Mouse (Mus musculus): ENCODE results near the gene Smarcc1.
"Not testable (repeated sequence)": the region's sequence is repeated elsewhere in the genome, so short reads cannot be mapped to it uniquely, and the experiment has no call there.

Smarcc1 gene

DNA sequence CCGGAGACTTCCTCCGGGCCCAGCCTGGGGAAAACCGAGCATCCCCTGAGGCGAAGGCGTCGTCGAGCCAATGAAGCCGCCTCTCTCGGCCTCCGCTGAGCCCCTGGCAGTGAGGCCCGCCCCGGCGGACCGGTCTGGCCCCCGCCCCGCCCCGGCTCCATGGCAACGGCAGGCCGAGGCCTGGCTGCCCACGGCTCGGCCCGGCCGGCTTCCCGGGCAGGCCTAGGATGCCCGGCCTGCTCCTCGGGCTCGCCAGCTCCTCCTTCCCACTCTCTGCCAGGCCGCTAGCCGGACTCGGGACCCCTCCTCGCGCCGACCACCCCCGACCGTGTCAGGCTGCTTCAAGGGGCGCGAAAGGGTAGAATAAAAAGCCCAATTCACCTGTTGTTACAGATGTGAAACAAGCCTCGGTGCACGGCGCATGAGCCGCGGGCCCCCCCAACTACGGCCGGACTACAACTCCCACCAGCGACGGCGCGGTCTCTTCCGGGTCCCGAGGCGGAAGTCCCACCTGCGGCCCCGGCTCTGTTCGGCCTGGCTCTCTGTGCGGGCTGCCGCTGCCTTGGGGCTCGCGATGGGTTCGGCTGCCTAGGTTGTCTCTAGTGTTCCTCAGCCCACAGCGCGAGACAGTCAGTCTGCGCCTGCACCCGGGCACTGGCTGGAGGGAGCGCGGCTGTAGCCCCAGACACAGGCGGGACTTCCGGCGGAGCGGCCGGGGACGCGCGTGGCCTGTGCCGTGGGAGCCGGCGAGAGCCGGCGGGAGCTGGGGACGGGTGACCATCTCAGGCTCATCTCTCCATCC lies at the start of gene Smarcc1:
Gene Smarcc1 (plus strand): TSS at position 732 of the 802 bp plus-strand sequence.
- peak; percentile 81 to 92 for DNase-seq (ENCODE audit: low spot score in 2 of 2)

DNA sequence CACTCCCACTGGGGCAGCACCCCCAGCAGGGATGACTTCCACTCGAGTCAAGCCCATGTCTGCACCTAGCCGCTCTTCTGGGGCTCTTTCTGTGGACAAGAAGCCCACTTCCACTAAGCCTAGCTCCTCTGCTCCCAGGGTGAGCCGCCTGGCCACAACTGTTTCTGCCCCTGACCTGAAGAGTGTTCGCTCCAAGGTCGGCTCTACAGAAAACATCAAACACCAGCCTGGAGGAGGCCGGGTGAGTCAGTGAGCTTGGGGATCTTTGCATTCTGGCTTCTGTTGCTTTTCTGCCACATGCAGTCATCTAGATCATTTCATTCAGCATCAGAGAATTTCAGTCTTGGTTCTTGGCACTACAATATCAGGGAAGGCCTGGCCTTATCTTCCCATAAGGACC lies 48.8 kb upstream of the Smarcc1 start:
- no peak for DNase-seq (ENCODE audit: low spot score in 2 of 2)

DNA sequence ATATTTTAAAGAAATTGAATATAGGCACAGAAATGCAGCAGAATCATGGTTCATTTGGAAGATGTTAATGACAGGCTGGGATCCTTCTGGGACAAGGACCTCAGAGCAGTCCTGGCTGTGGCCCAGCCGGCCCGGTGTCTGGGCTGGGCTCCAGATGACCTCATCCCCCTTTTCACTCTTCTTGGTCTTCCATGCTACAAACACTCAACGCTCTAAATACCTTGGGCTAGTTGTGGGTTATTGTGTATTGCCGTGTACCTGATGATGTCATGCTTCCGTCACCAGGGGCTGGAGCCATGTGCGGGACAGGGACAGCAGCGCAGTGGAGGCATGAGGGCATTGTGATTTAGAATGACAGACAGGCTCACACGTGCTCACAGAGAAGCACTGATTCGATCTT lies 47.1 kb upstream of the Smarcc1 start:
- DNase-seq (ENCODE audit: low spot score in 2 of 2): no peak

DNA sequence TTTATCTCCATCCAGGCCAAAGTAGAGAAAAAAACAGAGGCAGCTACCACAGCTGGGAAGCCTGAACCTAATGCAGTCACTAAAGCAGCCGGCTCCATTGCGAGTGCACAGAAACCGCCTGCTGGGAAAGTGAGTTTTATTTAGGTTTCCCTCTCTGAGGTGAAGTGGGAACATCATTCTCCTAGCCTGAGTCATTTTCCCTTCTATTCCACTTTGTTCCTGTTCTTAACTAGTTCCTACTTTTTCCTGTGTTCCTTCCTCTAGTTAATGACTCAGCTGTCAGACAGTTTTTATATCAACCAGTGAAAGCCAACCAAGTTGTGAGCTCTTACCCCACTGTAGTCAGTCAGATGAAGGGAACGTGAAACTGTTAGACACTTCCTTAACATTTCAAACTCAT lies 46.5 kb upstream of the Smarcc1 start:
- DNase-seq (ENCODE audit: low spot score in 2 of 2): no peak

DNA sequence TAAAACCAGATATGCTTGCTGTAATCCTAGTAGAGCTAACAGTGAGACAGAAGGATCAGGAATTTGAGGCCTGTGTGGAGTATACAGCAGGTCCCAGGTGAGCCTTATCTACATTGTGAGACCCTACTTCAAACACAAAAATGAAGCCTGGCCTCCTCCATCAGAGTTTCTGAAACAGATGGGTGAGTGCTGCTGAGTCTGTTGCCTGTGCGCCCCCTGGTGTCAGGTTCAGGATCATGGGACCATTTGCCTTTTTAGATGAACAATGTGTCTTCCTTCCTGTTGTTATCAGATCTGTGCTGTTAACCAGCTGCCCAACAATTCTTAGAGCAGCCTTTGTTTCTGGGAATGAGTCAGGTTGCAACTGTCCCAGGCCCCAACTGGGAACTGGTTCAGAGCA lies 45.7 kb upstream of the Smarcc1 start:
- DNase-seq (ENCODE audit: low spot score in 2 of 2): peak; percentile 63 to 84

DNA sequence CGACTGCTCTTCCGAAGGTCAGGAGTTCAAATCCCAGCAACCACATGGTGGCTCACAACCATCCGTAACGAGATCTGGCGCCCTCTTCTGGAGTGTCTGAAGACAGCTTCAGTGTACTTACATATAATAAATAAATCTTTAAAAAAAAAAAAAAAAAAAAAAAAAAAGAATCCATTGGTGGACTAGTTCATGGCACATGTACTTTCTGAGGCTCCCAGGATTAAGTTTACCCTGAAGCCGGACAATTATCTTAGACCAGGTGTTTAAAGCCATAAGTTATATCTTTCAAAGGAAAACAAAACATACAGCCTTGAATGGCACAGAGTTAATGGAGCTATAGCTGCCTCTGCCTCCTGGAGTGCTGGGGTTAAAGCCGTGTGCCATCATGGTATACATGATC lies 41.0 kb upstream of the Smarcc1 start:
- not testable (repeated sequence) for DNase-seq (ENCODE audit: low spot score in 2 of 2)

DNA sequence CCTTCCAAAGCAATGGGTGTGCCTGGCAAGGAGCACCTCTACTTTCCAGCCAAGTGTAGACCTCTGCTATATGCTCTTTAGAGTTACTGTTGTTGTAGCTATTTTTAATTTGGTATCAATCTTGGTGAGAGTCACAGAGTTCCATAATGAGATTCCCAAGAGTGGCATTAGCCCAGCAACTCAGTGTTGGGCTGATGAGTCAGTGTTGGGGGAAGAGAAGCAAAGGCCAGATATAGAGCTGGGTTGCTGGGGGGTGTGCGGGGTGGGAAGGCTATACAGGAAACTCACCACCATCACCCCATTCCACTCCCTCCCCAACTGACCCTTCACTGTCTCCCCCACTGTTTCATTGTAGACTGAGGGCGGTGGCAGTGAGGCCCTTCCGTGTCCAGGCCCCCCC lies 36.4 kb upstream of the Smarcc1 start:
- no peak for DNase-seq (ENCODE audit: low spot score in 2 of 2)

DNA sequence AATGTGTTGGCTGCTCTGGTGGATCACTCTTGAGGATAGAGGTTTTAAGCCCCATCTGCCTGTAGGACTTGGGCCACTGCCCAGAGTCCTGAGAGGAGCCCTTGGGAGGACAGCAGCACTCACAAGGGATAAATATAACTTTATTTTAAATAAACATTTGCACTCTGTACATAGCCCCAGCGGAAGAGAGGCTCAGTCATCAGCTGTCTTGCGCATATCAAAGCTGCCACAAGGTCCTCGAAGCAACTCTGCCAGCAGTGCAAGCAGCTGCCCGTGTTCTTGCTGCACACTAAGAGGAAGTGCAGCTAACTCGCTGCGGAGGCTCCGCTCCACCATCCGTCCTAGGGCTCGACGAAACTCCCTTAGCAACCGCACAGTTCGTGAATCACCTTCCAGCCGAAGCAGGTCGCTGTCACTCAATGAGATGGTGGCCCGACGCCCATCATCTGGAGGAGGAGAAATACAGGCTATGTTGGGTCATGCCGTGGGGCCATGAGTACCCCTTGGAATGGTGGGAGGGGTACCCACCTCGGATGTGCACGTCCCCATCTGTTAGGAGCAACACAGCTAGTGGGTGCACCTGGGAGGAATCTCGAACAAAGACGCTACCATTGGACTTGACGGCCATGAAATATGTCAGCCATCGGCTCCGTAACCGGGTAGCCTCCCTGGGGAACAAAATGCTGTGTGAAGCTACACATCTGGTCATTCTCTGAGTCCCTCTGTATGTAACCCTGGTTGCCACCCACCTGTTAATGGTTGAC lies 33.1 kb upstream of the Smarcc1 start:
- no peak for DNase-seq (ENCODE audit: low spot score in 2 of 2)

DNA sequence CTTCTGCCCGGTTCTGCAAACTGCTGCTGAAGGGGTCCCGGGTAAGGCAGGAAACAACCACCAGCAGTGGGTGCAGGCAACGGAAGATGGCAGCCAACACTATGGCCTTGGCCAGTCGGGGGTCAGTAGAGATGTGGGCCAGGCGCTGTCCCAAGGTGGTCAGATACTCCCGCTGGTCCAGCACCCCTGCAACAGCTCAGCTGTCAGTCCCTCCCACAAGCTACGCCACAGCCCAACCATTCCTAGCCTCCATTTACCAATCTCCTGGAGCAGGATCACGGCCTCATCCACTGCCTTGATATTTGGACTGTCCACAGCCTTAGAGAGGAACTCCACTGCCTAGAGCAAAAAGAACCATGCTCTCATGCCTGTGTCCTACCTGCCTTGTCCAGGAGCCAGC lies 31.8 kb upstream of the Smarcc1 start:
- no peak for DNase-seq (ENCODE audit: low spot score in 2 of 2)

DNA sequence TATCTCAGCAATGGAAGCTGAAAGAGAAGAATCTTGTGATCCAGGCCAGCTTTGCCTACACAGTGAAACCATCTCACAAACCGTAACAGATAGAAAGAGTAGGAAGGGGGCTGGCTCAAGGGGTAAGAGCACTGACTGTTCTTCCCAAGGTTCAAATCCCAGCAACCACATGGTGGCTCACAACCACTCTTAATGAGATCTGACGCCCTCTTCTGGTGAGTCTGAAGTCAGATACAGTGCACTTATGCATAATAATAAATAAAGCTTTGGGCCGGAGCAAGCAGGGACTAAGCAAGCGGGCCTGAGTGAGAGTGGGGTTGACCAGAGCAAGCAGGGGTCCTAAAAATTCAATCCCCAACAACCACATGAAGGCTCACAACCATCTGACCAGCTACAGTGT lies 24.2 kb upstream of the Smarcc1 start:
- DNase-seq (ENCODE audit: low spot score in 2 of 2): no peak

DNA sequence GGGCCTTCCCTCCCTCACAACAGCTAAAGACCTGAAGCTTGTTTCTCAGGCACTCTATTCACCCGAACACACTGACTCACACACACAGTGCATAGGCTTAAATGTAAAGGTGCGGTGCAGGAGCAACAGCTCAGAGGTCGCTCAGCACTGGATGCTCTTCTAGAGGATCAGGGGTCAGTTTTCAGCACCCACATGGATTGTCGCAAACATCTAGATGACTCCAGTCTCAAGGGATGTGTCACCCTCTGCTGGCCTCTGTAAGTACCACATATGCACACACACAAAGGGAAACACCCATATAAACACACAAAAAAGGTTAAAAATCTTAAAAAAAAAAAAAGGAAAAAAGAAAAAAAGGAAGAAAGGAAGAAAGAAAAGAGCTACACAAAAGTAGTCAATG lies 22.7 kb upstream of the Smarcc1 start:
- no peak for DNase-seq (ENCODE audit: low spot score in 2 of 2)

DNA sequence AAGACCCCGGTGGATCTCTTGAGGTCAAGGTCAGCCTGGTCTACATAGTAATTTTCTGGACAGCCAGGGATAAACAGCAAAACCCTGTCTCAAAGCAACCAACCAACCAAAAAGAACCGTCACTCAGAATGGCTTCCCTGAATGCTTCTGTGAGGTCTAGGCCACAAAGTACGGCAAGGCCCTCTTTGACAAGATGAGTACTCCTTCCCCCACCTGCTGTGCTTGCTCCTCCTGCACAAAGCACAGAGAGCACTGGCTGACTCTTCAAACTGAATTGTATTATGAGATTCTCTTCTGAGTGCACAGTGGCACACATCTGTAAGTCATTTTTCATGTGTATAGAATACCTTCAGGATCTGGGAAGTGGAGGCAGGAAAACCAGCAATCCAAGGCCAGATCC lies 19.7 kb upstream of the Smarcc1 start:
- DNase-seq (ENCODE audit: low spot score in 2 of 2): no peak

DNA sequence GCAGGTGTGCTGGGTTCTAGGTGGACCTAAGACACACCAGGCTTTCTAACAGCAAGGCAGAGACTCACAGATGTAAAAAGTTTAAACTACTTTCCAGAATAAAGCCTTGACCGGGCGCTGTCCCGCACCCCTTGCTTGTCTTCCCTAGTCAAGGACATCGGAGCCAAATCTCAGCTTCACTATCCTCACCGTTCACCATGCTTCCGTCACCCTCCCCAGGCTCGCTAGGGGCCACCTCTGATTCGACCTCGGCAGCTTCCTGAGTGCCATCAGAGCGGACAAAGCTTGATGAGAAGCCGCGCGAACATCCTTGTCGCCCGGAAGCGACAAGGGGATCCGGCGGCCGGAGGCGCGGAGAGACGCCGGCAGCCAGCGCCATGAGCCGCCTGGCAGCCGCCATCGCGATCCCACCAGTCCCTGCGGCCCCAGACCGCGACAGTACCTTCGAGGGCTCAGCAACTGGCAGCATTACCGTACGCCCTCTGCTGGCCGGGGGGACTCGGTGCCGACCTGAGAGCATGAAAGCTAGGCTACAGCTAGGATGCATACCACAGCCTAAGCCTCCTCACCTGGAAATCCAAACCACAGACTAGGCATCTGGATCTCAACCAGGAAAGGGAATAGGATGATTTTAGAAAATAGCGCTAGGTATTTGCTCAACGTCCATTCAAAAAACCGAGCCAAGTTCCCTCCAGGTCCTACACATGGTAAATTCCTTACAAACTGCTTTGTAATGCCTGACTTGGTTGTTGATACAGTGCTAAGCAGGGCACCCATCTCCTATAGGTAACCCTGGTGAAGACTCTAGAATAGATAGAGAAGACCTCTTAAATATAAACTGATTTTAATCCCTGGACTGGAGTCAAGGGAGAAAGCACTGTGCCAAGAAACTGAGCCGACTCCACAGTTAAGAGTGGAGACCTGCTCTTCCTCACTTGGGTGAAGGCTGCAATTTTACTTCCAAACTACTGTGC lies 16.6 kb upstream of the Smarcc1 start:
- DNase-seq (ENCODE audit: low spot score in 2 of 2): peak; percentile 92 to 98

DNA sequence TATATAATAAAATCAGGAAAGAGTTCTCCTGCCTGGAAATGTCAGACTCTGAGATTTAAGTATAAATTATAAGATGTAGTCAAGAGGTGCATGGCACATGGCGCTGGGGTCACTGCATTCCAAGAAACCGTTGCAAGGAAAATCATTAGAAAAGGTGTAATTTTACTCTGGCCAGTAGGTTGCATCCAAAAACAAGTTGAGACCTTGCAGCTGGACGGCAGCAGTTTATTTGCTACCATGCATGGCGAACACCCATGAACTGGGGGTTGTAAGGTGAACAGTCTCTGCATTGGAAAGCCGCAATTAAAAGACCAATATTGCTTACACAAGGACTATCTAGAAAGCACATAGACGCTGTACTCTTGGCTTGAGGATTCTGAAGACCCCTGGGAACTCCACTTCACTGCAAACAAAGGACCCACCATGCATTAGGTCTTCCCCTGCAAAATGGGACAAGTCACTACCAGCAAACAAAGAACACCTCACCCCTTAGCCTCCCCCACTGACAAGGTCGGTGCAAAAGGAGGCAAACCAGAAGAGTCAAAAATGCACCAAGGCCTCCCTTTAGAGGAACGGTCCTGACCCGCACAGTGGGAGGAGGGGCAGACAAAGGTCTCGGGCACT lies 1.0 kb upstream of the Smarcc1 start:
- DNase-seq (ENCODE audit: low spot score in 2 of 2): no peak

DNA sequence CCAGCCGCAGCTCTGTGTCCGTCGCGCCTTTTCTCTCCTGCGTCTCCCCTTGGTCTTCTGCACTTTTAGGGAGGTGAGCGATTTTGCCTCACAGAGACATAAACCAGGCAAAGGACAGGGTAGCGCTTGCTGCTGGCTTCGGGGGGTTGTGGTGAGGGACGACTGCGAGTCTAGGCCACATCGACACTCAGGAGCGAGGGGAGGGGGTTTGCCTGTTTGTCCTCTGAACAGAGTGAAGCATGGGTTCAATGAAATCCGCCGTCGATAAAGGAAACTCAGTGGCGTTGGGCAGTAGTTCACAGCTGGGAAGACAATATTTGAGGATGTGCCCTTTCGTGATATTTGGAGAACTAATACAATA lies 251 bp downstream of the Smarcc1 start, which contains the start of gene Dhx30:
Gene Dhx30 (minus strand): TSS at position 52 of the 361 bp plus-strand sequence.
- no peak for DNase-seq (ENCODE audit: low spot score in 2 of 2)

DNA sequence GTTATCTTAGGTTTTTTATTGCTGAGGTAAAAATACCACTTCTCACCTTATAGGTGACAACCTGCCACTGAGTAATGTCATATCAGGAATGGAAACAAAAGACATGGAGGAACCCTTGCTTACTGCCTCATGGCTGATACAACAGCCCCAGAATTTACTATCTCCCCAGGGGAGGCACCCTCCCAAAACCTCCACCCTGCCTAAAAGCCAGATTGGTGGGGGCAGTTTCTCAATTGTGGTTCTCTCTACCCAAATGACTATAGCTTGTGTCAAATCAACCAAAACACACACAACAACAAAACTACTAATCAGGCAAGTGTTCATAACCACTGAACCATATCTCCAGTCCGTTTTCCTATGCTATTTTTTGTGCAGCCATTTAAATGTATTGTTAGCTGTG lies 741 bp downstream of the Smarcc1 start:
- DNase-seq (ENCODE audit: low spot score in 2 of 2): no peak

DNA sequence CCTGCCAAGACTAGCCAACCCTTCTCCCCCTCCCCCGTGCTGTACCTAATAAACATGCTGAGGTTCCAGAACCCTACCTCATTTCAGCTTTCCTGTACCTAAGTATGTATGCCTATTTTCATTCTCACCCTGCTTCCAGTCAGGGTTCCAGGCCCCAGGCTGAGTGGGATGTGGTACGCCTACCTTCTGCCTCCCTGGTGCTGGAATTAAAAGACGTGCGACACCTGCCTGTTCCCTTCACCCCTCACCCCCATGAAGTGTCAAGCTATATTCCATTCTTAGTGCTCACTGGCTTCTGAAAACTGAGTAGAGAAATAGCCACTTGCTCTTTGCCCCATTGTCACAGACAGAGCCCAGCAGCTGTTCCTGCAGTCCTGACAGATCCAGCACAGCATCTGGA lies 3.9 kb downstream of the Smarcc1 start:
- no peak for DNase-seq (ENCODE audit: low spot score in 2 of 2)

DNA sequence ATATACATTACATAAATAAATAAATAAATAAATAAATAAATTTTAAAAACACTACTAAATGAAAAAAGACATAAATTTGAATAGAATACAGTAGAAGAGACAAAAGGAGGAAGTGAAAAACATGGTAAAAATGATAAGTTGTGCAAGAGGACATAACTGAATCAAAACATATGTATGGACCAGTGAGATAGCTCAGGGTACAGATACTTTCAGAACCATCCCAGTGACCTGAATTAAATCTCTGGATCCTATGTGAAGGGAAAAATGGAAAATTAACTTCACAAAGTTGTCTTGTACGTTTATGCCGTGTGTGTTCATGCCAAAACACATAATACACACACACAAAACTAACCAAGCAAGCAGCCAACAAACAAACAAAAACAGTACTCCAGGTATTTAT lies 5.8 kb downstream of the Smarcc1 start:
- no peak for DNase-seq (ENCODE audit: low spot score in 2 of 2)

DNA sequence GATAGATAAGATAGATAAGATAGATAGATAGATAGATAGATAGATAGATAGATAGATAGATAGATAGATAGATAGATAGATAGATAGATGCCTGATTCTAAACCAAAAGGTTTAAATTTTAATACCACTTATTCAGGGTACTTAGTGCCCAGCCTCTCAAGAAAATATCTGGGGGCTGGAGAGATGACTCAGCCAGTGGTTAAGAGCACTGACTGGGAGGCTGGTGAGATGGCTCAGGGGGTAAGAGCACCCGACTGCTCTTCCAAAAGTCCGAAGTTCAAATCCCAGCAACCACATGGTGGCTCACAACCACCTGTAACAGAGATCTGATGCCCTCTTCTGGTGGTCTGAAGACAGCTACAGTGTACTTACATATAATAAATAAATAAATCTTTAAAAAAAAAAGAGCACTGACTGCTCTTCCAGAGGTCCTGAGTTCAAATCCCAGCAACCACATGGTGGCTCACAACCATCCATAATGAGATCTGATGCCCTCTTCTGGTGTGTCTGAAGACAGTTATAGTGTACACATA lies 6.6 kb downstream of the Smarcc1 start:
- DNase-seq (ENCODE audit: low spot score in 2 of 2): not testable (repeated sequence)

DNA sequence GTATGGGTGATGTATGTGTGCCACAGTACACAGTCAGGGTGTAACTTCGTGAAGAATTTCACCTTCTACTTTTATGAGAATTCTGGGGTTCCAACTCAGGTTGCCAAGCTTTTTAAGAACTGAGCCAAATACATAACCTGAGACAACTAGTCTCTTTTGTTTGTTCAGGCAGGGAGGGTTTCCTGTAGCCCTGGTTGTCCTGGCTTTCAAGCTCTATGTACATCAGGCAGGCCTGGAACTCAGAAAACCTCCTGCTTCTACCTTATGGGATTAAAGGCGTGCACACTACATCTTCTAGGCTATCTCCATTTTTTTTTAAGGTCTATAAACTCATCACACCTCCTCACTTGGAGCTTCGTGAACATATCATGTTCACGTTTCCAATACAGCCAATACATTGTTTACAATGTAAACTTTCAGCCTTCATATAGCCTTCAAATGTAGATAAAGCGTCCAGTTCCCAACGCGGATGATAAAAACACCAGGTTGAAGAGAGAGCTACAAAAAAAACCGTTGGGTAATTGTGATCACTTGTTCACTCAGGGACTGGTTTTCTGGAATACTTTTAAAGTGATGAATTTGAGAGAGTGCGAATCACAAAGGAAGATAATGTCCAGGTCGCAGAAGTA lies 13.5 kb downstream of the Smarcc1 start:
- DNase-seq (ENCODE audit: low spot score in 2 of 2): no peak

Data from spleen, postnatal 4 days (tissue).